Mouse (Mus musculus) frontal cortex, postnatal 10 days (tissue): ENCODE measurements around the gene Ttc3.
"Not testable (repeated sequence)": the region's sequence is repeated elsewhere in the genome, so short reads cannot be mapped to it uniquely, and the experiment has no call there.

Experiments used
- DNase-seq, 2 experiments: peaks; one replicate each; pipeline ENCODE4 v3.0.0; 2022; ENCODE audit warnings: low spot score in 2 of 2, mixed read lengths in 1 of 2

Ttc3 gene

DNA sequence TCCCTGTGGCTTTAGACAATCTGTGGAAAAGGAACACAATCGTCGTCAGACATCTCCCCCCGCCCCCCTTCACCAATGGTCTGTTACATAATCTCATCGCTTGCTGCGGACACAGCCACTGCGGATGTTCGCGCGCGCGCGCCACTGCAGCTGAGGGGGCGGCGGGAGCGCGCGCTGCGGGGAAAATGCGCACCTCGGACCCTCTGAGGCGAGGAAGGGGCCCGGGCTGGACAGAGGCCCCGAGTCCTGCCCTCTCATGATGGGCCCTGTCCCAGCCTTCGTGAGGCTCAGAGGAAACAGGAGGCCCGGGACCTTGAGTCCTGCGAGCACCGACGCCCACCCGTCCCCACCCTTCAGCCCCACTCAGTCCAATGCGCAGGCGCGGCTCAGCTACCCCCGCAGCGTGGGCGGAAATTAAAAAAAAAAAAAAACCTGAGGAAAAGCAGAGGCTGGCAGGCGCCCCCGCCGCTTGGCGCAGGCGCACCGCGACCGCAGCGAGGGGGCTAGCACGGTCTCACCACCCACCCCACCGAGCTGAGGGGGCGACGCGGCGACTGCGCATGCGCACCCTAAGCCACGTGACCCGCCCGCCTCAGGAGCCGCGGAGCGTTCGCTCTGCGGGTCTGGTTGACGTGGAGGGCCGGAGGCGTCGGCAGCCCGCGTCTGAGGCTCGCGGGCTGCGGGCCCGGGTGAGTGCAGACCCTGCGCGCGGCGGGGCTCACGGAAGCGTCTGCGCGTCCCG, at the start of gene Ttc3:
Gene Ttc3 (plus strand): TSS at position 446 of the 742 bp plus-strand sequence.
- peak; percentile 95 to 96 for DNase-seq

DNA sequence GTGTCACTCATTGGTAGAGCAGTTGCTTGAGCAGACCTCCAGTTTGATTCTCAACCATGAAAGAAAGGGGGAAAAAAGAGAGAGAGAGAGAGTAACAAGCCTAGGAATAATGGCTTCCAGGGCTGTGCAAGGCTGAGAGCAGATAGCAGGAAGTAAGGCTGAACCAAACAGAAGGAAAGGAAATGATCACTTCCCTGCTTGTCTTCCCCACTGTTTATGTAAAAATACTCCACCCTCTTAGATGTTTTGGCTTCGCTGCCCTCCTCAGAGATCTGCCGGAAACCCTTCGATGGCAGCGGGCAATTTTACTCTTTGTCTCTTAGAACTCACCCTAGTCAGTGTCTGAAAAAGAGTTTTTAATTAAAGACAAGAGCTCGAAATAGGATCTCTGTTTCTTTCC, 46.7 kb upstream of the Ttc3 start:
- DNase-seq = no peak

DNA sequence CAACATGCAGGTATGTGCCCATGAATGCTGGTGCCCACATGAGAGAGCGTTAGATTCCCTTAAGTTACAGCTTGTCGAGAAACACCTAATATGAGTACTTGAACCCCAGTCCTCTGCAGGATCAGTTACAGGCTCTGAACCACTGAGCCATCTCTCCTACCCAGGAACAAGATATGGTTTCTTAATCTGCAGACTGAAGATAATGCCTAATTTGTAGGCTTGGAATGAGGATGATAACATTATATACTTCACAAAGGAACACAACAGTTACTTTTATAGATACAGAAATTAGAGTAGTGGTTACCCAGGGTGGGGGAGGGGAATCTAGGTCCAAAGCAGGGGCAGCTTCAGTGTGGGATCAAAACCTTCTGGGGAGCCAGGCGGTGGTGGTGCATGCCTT, 44.4 kb upstream of the Ttc3 start:
- DNase-seq = no peak

DNA sequence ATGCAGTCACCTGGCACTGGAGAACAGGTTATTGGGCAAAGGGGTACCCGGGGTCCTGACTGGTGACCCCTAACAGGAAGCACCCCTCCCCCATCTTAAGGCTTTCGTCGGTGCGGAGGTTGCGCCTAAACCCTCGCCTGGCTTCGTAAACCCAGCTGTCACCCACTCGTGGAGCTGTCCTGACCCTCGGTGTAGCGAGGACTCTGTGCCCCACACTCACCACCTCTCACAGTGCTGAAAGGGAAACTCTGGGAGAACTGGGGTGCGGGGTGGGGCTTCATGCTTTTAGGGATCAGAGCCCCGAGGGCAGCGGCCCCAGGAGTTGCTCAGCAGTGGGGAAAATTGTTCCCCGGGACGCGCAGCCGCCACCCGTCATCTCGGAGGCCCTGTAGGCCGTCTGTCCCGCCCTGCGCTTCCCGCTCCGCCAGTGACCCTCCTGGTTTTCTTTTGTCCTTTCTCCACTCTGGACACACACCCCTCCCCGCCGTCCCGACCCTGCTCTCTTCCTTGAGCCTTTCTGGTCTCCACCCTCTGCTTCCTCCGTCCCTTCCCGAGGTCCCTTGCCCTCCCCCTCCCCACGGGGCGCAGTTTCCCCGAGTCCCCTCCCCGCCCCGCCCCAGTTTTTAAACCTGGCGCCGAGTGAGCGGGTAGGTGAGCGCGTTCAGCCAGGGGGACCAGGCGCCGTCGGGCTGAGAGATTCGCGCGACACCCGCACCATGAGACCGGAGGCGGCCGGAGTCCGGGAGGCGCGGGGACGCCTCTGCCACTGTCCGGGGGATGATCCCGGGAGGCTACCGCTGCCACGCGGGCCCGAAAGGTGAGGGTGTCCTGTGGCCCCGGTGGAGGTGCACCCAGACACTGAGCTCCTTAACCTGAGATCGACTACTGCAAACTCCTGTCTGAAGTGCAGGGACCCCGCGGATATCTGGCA, 42.4 kb upstream of the Ttc3 start, which contains the start of gene Ripply3:
Gene Ripply3 (plus strand): TSS at position 640 of the 931 bp plus-strand sequence.
- no peak for DNase-seq

DNA sequence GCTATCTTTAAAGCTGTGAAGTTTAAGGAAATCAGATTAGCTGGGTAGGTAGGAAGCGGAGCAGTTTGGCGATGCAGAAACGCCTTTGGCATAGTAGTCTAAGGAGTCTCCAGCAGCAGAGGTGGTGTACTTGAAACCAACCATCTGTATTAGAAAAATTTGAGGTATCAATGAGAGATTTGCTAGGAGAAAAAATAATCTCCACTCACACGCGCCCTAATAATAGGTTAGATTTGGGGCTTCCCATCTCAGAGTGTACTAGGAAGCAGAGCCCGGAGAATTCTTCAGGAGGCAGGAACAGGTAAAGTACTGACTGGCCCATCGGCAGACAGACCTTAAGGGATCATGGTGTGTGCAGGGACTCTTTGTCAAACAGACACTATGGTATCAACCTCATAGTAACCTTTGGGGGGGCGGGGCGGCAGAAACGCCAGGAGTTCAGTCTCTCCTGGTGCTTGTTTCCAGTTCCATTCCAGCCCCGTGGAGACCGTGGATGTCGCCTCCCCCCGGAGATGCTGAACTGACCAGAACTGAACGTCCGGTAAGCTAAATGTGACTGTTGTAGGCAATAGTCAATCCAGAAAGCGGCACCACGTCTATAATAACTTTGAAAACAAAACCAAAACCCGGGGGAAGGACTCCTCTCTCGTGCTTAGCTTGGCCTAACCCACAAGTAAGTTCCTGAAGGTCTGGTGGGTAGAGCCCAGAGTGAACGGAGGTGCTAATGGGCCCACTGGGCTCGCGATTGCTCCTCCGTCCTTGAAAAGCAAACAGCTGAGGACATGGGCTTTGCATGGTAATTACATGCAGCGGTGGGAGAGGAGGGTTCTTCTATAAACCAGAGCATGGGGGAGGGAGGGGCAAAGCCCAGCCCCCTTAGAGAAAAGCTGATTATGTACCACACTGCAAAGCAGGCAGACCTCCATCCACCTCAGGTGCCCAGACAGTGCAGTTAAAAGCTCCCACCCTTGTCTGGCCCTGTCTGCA, 41.2 kb upstream of the Ttc3 start:
- no peak for DNase-seq

DNA sequence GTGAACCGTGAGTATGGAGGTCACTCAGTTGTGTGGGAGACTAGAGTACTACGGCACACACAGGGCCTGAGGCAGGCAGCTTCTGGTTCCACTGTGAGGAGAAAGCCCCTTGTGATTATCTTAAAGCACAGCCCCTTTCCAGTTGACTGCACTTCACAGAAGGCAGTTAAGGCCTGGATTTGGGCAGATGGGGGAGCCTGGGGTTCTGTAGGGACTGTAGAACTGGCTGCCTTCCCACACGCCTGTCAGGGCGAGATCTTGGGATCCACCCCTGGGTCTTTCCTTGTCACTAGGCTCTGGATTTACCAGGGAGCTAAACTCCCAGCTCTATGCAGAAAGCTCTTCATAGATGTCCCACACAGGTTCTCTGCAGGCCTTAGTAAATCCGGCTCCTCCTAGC, 40.0 kb upstream of the Ttc3 start:
- DNase-seq = no peak

DNA sequence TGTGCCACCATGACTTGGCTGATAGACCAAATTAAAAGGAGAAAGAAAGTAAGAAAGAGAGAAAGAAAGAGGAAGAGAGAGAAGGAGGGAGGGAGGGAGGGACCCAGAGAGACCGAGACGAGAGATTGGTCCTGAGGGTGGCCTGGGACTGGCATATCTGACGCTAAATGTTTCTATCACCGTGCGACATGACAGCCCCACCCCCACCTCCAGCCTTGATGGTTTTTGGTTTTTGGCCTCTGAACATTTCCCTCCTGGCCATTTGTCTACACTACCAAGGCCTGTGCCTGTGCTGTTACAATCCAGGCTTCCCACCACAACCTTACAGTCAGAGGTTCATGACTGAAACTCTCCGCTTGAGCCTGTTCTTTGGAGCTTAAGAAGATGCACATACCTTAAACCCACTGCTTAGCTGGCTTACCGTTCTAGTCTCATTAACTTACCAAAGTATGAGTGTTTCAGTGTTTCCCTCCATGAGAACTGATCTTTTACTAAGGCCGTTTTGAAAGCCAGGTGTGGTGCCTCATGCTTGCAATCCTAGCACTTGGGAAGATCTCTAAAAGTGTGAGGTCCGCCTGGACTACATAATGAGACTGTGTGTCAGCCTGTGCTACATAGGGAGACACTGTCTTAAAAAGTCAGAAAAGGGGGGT, 39.1 kb upstream of the Ttc3 start:
- DNase-seq = no peak

DNA sequence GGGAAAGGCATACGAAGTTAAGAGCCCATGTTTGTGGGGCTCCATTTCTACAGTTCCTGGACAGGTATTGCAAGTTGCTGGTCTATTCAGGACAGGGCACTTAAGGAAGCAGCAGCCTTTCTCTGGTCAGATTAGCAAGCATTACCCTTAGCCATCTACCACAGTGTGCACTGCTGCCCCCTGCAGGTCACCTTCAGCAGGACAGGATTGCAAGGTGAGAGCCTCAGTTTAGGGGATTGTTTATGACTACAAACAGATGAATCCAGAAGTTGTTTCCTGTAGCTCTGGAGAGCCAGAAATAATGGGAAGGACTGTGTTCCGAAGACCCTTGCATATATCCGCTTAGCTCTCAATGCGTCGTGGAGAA, 38.5 kb upstream of the Ttc3 start:
- no peak for DNase-seq

DNA sequence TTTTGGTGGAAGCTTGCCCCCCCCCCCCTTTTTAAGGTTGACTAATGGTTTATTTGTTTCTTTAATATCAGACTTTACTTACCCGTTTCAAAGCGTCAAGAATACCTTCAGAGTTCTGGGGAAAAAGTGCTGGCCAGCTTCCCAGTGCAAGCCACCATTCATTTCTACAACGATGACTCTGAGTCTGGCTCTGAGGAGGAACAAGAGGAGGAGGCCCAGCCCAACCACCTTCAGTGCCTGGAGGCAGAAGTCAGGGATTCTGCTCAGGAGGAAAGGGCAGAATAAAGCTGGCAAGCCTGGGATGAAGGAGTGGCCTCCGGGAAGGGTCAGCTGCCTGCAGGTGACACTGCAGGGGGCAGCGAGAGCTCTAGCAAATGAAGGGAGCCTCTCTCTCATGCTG, 34.8 kb upstream of the Ttc3 start:
- no peak for DNase-seq

DNA sequence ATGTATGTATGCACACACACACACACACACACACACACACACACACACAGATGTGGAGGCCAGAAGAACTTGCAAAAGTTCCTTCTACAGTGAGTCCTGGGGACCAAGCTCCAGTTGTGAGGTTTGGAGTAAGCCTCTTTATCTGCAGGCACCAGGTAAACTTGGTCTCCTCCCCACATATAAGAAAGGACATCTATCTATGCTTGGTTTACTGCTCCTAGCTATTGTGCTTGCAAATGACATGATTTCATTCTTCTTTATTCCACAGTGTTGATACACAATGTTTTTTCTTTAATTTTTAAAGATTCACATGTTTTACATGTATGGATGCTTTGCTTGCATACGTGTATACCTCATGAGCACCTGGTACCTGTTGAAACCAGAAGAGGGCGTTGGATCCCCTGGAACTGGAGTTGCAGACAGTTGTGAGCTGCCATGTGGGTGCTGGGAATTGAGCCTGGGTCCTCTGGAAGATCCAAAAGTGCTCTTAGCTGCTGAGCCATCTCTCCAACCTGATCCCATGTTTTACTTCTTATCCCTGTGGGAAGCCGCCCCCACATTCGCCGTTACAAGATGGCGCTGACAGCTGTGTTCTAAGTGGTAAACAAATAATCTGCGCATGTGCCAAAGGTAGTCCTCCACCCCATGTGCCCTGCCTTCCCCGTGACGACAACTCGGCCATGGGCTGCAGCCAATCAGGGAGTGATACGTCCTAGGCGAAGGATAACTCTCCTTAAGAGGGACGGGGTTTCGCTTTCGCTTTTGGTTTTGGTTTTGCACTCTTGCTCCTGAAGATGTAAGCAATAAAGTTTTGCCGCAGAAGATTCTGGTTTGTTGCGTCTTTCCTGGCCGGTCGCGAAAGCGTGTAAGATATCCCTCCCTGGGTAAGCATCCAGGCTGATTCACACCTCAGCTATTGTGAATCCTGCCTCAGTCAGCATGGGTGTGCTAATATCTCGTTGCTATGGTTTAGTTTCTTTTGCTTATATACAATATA, 31.0 kb upstream of the Ttc3 start:
- DNase-seq = not testable (repeated sequence)

DNA sequence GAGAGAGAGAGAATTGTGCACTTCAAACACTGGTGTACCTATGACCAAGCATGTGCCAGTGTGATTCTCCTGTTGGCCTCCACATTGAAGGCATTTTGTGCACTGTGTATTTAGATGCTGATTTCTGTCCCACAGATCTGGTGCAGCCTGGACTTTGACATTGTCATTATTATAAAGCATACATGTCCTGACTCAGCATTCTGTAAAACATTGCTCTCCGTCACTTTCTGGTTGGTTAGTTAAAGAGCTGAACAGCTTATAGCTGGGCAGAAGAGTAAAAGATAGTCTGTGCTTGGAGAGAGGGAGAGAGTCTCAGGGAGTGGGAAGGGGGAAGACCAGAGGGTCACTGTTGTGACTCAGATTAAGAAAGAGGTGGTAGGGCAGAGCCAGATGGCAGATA, 24.7 kb upstream of the Ttc3 start:
- DNase-seq = no peak

DNA sequence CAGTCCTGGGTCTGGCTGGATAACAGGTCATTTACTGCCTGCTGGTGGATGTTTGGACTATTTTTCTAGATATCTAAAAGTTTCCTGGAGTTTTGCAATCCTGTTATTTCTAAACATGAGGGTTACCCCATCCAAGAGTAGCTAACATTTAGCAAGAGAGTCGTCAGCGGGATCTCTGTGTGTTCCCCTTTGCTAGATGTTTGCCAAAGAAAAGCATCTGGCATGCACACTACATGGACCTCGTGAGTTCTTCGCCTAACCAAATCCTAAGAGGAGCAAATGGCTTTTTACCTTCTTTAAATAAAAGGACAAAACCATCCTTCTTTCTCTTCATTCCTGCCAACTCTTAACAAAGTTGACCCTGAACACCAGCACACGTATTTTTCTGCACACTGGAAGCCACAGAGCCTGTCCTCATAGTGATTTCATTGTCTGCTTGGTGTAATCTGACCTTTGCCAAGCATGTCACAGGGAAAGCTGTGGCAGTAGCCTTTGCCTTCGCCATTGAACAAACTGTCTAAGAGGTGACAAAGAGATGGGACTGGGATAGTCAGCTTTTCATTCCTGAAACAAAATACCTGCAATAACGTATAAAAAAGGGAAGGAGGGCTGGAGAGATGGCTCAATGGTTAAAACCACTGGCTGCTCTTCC, 23.2 kb upstream of the Ttc3 start:
- DNase-seq = no peak

DNA sequence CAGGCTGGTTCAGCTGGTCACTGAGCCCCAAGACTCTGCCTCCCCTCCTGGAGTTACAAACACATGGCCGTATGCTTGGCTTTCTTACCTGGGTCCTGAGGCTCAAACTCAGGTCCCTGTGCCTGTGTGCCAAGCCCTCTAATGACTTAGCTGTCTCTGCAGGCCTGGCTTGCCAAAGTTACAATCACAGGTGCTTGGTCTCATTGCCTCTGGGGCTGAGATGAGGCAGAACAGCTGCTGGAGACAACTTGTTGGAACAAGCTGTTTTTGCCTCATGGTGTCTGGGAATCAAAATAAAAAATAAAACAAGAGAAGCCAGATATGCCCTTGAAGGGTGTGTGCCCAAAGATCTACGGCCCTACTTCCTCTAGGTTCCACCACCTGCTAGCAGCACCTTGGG, 21.6 kb upstream of the Ttc3 start:
- DNase-seq = no peak

DNA sequence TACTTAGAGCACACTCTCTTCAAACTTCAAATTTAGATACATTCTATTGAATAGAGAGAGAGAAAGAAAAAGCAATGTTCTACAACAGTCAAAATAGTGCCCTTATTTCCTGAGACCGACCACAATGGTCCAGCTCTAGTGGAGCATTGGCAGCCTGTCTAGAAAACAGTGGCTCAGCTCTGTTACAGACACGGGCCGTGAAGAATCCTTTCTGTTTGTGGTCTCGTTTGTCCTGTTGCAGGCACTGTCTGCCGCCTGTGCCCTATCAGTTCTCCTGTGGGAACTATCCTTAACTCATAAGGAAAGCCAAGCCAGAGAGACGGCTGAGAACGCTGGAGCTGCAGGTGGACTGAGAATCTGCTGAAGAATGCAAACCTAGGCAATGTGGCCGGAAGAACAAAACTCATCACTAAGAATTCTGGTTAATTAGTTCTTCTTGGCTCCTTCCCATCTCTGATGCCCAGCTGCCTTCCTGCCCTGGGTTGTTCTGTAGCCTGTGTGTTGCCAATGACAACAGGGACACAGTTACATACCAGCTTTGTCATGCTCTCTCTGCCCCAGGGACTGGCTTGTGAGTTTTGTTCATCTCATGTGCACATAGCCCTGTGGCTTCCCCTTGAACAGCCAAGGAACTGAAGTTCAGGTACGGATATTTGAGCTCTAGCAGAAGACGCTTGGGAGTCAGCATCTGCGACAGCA, 20.7 kb upstream of the Ttc3 start:
- DNase-seq = no peak

DNA sequence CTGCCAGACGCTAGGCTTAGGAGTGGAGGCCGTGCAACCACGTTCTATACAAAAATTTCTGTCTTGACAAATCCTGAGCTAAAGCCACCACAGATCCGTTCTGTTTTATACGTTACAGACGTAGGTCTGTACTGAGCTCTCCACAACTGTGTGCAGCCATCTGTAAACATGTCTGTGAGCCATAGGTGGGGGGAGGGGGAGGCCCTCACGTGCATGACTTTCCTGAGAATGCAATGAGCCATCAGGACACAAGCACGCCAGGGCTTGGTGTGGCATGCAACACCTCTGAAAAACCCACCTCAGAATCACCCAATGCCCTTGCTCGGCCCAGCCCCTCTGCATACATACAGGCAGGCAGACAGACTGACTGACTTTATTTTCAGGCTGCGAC, 20.1 kb upstream of the Ttc3 start:
- DNase-seq = no peak

DNA sequence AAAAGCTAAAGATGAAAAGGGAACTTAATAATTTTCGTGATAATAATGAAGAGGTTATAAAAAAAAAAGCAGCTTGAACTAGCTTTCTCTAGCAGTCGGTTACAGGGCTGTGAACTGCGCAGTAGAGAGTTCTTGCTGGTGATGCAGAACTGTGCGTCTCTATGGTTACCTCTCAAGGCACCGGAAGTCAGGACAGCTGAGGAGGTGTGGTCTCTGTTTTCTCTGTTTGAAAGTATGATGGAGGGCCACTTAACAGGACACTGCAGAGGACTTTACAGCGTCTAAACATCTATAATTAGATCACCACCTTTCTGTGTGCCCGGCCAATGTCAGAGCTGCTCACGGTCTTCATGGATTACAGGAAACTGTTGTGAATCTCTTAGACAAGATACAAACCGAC, 16.0 kb upstream of the Ttc3 start:
- no peak for DNase-seq

DNA sequence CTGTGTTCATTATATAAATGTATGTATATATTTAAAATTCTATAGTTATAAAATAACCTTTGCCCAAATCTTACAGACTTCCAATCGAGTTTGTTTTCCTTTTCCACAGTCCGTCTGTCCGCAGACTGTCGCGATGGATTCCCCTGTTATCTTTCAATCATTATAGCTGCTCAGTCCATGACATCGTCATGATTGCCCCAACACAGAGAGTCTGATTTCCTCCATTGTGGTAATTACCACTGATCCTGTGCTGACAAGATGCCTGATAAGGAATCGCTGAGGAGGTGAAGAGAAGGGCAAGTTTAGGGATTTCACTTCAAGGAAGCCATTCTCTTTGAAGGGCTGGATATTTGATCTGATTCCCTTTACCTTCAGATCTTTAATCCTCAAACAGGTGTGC, 14.4 kb upstream of the Ttc3 start:
- no peak for DNase-seq

DNA sequence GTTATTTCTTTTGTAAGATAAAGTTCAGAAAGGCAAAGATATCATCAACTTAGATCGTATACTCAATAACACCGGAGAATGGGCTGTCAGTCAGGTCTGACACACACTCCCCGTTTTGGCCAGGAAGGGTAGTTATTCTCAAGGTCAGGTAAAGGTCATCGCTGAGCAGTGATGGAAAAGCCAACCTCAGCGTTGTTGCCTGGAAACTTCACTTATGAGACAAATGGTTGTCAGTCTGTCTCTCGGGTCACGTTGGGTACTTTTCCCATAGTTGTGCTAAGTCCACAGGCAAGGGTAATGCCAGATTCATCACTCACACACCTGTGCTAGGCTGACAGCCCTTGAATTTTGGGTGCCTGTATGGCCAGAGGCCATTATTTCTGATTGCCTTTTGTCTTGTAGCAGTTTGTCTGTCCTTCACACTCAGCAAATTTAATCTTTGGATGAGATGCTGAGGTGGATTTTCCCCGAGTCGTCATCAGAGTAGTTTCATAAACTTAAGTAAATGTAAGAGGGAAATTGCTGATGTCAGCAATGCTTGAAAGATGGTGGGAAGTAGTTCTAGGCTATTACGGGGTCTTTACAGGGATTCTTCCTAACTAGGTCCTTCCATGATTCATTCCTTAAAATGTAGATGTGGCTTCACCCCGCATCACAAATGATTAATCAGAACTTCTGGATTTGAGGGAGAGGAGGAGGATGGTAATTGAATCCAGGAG, 13.5 kb upstream of the Ttc3 start:
- DNase-seq = no peak
